Mouse (Mus musculus) hindbrain, embryonic 11.5 days (tissue): ENCODE measurements at regions not wholly inside any gene's neighbourhood (a gene's known extent, or its start where the extent isn't known, plus 50 kb on each side); places are given as distances from the start of the nearest gene placed in this dataset.

Source experiments
- ATAC-seq: fragments of 200-750 bp; cut with Nextera tagmentation; 2 replicates; pipeline ENCODE4 v1.8.0; 2017; ENCODE audit warnings: mild to moderate bottlenecking, moderate TSS enrichment, moderate library complexity; ENCODE audit not compliant: low FRiP score
- DNase-seq: peaks from one replicate; pipeline ENCODE4 v3.0.0-alpha.2; 2015; ENCODE audit warnings: low spot score
- H3K27ac ChIP-seq: fragments of 300-500 bp; sonication (generic); 2 replicates; pipeline ENCODE4 v1.5.1; 2014; ENCODE audit warnings: mild to moderate bottlenecking, low read depth, low read length
- H3K27me3 ChIP-seq: fragments of 300-500 bp; sonication (generic); 2 replicates; pipeline ENCODE4 v1.6.1; 2014; ENCODE audit warnings: mild to moderate bottlenecking, low read length, moderate library complexity, mixed read lengths; ENCODE audit not compliant: control insufficient read depth, insufficient read depth
- H3K36me3 ChIP-seq: fragments of 300-500 bp; sonication (generic); 2 replicates; pipeline ENCODE4 v1.6.1; 2014; ENCODE audit warnings: mild to moderate bottlenecking, low read length, moderate library complexity, mixed read lengths; ENCODE audit not compliant: control insufficient read depth, insufficient read depth
- H3K4me1 ChIP-seq: fragments of 300-500 bp; sonication (generic); replicated peaks from 2 replicates; pipeline ENCODE4 v1.6.1; 2014; ENCODE audit warnings: low read length, mixed read lengths; ENCODE audit not compliant: control insufficient read depth, insufficient read depth
- H3K4me2 ChIP-seq: fragments of 300-500 bp; sonication (generic); replicated peaks from 2 replicates; pipeline ENCODE4 v1.6.1; 2014; ENCODE audit warnings: mild to moderate bottlenecking, low read depth, low read length
- H3K4me3 ChIP-seq: fragments of 300-500 bp; sonication (generic); 2 replicates; pipeline ENCODE4 v1.5.1; 2014; ENCODE audit warnings: low read depth, low read length
- H3K9ac ChIP-seq: fragments of 300-500 bp; sonication (generic); 2 replicates; pipeline ENCODE4 v1.6.1; 2014; ENCODE audit warnings: low read depth, low read length
- H3K9me3 ChIP-seq: fragments of 300-500 bp; sonication (generic); 2 replicates; pipeline ENCODE4 v1.6.1; 2016; ENCODE audit warnings: low read length; ENCODE audit not compliant: control insufficient read depth
- WGBS: fragments of 180-500 bp; shearing (Covaris S2); extraction: QIAGEN DNeasy Blood & Tissue Kit; methylation state at CpG from one replicate; pipeline ENCODE4 v1.1.7; 2014; 5-methylcytosine and 5-hydroxymethylcytosine counted together

GRCm38 (mm10) chr17:14610791-14611522 is 83.1 kb downstream of the Thbs2 start:
- H3K36me3 ChIP-seq, result no peaks in the 10 kb centered on the region
- no peaks in the 10 kb centered on the region for H3K9me3 ChIP-seq
- no peak overlapping the region for H3K9ac ChIP-seq
- no peaks in the 10 kb centered on the region for H3K4me1 ChIP-seq
- ATAC-seq, result no peak
- DNase-seq, result no peak
- H3K4me3 ChIP-seq, result no peak overlapping the region
- H3K4me2 ChIP-seq, result no peak overlapping the region
- 79% methylated on average over 4 of the region's 4 CpGs for WGBS
- no peaks in the 10 kb centered on the region for H3K27me3 ChIP-seq
- no peak overlapping the region for H3K27ac ChIP-seq

- H3K9ac ChIP-seq, result no peak overlapping the region
- ATAC-seq (no peak), DNase-seq (no peak)
- no peak overlapping the region for H3K27ac ChIP-seq
- no peaks in the 10 kb centered on the region for H3K27me3 ChIP-seq
- no peak overlapping the region for H3K4me2 ChIP-seq
- H3K9me3 ChIP-seq, result no peaks in the 10 kb centered on the region
- H3K36me3 ChIP-seq, result no peaks in the 10 kb centered on the region
- 84% methylated on average over 4 of the region's 4 CpGs for WGBS
- no peak overlapping the region for H3K4me3 ChIP-seq
- H3K4me1 ChIP-seq, result no peaks in the 10 kb centered on the region
Observed at GRCm38 (mm10) chr17:14608845-14609244, 85.2 kb downstream of the Thbs2 start.

- no peak for DNase-seq
- H3K4me1 ChIP-seq, result no peaks in the 10 kb centered on the region
- no peak for ATAC-seq
- WGBS, result 72% methylated on average over 5 of the region's 5 CpGs
- H3K27ac ChIP-seq, result no peak overlapping the region
- H3K36me3 ChIP-seq, result no peaks in the 10 kb centered on the region
- H3K27me3 ChIP-seq, result no peaks in the 10 kb centered on the region
- H3K9me3 ChIP-seq, result no peaks in the 10 kb centered on the region
- no peak overlapping the region for H3K4me2 ChIP-seq
- no peak overlapping the region for H3K4me3 ChIP-seq
- H3K9ac ChIP-seq, result no peak overlapping the region
Observed at GRCm38 (mm10) chr17:14606356-14606989, 87.6 kb downstream of the Thbs2 start.

- ATAC-seq, result no peak
- H3K4me3 ChIP-seq, result no peak overlapping the region
- H3K36me3 ChIP-seq, result no peaks in the 10 kb centered on the region
- no peaks in the 10 kb centered on the region for H3K9me3 ChIP-seq
- no peak overlapping the region for H3K27ac ChIP-seq
- H3K9ac ChIP-seq, result no peak overlapping the region
- no peaks in the 10 kb centered on the region for H3K4me1 ChIP-seq
- H3K27me3 ChIP-seq, result no peaks in the 10 kb centered on the region
- no peak overlapping the region for H3K4me2 ChIP-seq
- WGBS, result 70% methylated on average over 10 of the region's 10 CpGs
- DNase-seq, result peak; percentile 2
Observed at GRCm38 (mm10) chr17:14599681-14600080, 94.4 kb downstream of the Thbs2 start.

- Histone ChIP-seq H3K36me3 (no peaks in the 10 kb centered on the region), H3K9me3 (no peaks in the 10 kb centered on the region), H3K4me1 (no peaks in the 10 kb centered on the region), H3K27ac (no peak overlapping the region), H3K9ac (no peak overlapping the region), H3K27me3 (no peaks in the 10 kb centered on the region), H3K4me3 (no peak overlapping the region), H3K4me2 (no peak overlapping the region)
- WGBS, result 91% methylated on average over 7 of the region's 7 CpGs
- DNase-seq (no peak), ATAC-seq (no peak)
Observed at GRCm38 (mm10) chr17:14596470-14596869, 97.6 kb downstream of the Thbs2 start.

- Histone ChIP-seq H3K9me3 (no peaks in the 10 kb centered on the region), H3K4me2 (no peak overlapping the region), H3K36me3 (no peaks in the 10 kb centered on the region), H3K4me1 (no peaks in the 10 kb centered on the region), H3K27me3 (no peaks in the 10 kb centered on the region), H3K27ac (no peak overlapping the region), H3K9ac (no peak overlapping the region), H3K4me3 (no peak overlapping the region)
- ATAC-seq (no peak), DNase-seq (no peak)
- 84% methylated on average over 7 of the region's 7 CpGs for WGBS
Observed at GRCm38 (mm10) chr17:14595525-14595924, 98.5 kb downstream of the Thbs2 start.

- WGBS, result 94% methylated on average over 12 of the region's 12 CpGs
- H3K27ac ChIP-seq, result no peak overlapping the region
- DNase-seq (no peak), ATAC-seq (no peak)
- no peak overlapping the region for H3K4me2 ChIP-seq
- no peaks in the 10 kb centered on the region for H3K4me1 ChIP-seq
- H3K9ac ChIP-seq, result no peak overlapping the region
- H3K9me3 ChIP-seq, result no peaks in the 10 kb centered on the region
- no peak overlapping the region for H3K4me3 ChIP-seq
- H3K36me3 ChIP-seq, result no peaks in the 10 kb centered on the region
- H3K27me3 ChIP-seq, result no peaks in the 10 kb centered on the region
Observed at GRCm38 (mm10) chr17:14588086-14588817, 105.8 kb downstream of the Thbs2 start.

GRCm38 (mm10) chr17:14579671-14580070 is 114.4 kb downstream of the Thbs2 start:
- 87% methylated on average over 3 of the region's 3 CpGs for WGBS
- Histone ChIP-seq H3K4me2 (no peak overlapping the region), H3K4me3 (no peak overlapping the region), H3K27ac (no peak overlapping the region), H3K9ac (no peak overlapping the region), H3K36me3 (no peaks in the 10 kb centered on the region), H3K27me3 (no peaks in the 10 kb centered on the region), H3K4me1 (no peaks in the 10 kb centered on the region), H3K9me3 (no peaks in the 10 kb centered on the region)
- DNase-seq (no peak), ATAC-seq (no peak)
